Mouse (Mus musculus) Muller cell, postnatal 12 days (primary cell): ENCODE data around the gene Ccdc63.

Experiments
- DNase-seq: peaks from one replicate; pipeline ENCODE4 v3.0.0-alpha.2; 2015; ENCODE audit errors: inconsistent ontology term

The Ccdc63 gene

DNA sequence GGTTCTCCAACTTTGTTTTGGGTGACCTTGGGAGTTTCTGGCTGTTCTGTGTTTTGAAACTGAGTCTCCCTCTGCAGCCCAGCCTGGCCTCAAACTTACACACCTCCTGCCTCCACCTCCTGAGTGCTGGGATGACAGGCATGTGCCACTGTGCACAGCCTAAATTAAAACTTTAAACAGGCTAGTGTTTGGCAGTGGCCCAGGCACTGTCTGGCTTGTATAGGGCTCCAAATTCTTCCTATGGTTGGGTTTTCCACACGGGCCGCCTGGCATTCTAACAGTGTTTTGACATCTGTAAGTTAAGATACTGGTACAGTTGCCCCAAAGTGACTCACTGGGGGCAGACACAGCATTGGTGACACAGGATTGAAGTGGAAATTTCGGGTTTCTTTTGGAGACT lies 54.5 kb downstream of the Ccdc63 start:
- DNase-seq: no peak

GRCm38 (mm10) chr5:122085291-122085690 lies 55.3 kb downstream of the Ccdc63 start:
- DNase-seq: no peak

GRCm38 (mm10) chr5:122084470-122084869 lies 56.2 kb downstream of the Ccdc63 start:
- no peak for DNase-seq

DNA sequence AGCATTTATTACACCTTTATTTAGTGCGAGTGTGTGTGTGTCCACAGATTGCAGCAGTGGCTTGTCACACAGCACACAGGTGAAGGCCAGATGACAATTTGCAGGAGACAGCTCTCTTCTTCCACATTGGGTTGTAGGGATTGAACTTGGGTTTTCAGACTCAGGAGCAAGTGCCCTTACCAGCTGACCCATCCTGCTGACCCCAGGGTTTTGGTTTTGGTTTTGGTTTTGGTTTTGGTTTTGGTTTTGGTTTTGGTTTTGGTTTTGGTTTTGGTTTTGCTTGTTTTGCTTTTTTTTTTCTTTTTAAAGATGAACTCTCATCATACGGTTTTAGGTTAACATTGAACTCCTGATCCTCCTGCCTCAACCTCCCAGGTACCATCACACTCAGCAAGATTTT lies 57.3 kb downstream of the Ccdc63 start:
- no peak for DNase-seq

DNA sequence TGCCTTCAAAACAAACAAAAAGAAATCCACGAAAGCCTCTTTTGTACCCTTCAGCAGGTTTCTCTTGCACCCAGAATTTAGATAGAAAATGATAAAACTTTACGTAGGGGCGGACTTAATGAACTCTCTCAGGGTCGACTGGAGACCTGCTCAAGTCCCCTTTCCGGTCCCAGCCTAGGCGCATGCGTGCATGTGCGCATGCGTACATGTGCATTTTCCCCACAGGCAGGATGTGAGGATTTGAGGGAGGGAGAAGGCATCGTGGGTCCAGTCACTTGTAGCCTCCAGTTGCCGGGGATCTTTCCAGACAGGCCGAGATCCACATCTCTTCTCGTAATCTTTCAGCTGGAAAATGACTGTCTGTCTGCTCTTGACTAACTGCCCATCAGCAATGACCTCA lies 59.2 kb downstream of the Ccdc63 start:
- DNase-seq: no peak

DNA sequence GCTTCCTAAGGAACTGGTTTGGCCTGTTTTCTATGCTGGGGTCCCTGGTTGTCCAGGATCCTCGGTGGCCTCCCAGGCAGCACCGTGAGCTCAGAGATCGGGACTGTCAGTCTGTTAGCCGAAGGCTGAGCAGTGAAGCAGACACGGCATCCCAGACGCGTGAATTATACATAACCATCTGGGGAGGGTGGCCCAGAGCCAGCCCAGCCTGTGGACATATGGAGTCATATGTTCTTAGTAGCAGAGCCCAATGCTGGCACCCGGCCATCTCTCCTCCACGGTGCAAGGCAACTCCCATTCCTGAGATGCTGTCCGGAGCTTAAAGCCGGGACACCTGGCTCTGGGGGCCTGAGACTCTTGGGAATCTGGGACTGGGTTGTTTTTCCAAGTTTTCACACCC lies 59.7 kb downstream of the Ccdc63 start:
- no peak for DNase-seq

DNA sequence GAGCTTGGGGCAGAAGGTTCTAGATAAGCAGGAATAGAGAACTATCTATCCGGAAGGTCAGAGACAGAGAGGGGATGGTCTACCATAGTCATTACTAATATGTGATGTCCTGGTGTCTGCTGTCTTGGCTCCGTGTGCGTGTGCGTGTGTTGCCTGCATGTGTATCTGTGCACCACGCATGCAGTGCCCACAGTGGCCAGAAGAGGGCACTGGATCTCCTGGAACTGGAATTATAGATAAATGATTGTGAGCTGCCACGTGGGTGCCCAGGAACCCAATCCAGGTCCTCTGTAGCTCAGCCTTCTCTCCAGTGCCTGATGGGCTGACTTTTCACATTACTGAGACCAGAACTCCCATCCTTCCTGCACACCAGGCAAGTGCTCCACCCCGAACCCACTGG lies 60.8 kb downstream of the Ccdc63 start:
- DNase-seq: no peak

GRCm38 (mm10) chr5:122077244-122077643 lies 63.4 kb downstream of the Ccdc63 start:
- no peak for DNase-seq

GRCm38 (mm10) chr5:122075736-122076135 lies 64.9 kb downstream of the Ccdc63 start:
- no peak for DNase-seq

GRCm38 (mm10) chr5:122071997-122072396 lies 68.6 kb downstream of the Ccdc63 start:
- no peak for DNase-seq

- no peak for DNase-seq
Observed at GRCm38 (mm10) chr5:122070963-122071800, 69.4 kb downstream of the Ccdc63 start.

DNA sequence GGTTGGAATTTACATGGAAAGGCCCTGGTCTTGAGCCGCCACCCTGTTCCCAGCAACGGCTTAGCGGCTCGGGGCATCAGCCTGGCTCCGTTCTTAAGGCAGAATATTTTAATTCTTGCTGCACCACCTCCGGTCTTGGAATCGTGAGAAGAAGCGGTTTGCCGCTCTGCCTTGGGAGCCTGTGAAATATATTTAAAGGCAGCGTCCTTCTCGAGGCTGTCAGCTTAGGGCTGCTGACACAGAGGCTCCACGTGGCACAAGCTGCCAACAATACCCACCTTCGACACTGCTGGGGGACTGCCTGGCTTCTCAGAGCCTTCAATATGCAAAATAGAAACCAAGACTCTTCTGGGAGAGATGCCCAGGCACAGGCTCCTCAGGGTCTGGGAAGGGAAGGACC lies 72.1 kb downstream of the Ccdc63 start:
- DNase-seq: no peak

DNA sequence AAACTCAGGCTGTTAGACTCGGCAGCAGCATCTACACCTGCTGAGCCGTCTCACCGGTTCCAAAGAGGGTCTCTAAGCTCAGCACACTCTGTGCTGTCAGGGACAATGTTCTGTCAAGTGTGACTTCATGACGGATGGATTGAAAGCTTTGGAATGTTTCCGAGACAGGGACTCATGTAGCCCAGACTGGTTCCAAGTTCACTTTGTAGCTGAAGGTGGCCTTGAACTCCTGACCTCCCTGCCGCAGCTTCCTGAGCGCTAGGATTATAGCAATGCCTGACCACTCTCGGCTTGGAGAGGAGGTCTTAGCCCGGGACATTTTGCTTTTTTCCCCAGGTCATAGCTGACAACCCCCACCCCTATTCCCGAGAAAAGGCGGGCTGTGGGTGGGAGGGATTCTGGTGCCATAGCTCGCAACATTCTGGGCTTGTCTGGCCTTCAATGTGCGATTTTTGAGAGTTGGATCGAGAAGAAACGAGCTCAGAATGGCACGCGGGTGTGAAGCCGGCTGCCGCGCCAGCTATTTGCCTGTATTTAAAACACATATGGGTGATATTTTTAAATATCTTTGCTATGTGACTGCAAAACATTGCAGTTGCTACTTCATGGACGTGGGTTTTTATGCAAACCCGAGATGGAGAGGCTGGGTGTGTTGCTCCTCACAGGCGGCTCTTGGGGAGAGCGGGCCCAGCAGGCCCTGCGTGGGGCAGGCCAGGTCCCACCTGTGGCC lies 77.3 kb downstream of the Ccdc63 start:
- DNase-seq: no peak

- DNase-seq: no peak
Observed at GRCm38 (mm10) chr5:122062479-122062878, 78.1 kb downstream of the Ccdc63 start.

DNA sequence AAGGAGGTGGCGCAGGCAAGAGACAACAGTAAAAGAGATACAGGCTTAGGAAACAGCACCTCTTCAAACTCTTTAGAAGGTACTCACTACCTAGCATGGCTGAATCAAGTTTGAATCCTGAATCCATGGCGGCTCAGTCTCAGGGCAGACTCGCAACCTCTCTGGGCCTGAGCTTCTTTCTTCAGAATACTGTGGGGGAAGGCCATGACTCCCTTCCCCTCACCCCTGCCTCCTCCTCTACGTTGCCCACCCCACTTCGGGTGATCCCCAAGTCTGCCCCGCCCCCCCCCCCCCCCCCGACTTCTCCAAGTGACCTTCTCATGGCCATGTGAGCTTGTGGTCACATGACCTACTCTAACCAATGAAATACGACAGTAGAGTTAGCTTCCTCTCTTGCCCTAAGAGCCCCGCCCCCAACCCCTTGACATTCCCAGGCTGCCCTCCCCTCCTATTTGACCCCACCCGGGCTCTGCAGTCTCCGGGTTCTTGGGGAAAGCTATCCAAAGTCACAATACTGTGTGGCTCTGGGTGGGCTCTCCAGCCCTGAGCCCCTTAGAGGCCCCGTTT lies 79.8 kb downstream of the Ccdc63 start:
- no peak for DNase-seq

DNA sequence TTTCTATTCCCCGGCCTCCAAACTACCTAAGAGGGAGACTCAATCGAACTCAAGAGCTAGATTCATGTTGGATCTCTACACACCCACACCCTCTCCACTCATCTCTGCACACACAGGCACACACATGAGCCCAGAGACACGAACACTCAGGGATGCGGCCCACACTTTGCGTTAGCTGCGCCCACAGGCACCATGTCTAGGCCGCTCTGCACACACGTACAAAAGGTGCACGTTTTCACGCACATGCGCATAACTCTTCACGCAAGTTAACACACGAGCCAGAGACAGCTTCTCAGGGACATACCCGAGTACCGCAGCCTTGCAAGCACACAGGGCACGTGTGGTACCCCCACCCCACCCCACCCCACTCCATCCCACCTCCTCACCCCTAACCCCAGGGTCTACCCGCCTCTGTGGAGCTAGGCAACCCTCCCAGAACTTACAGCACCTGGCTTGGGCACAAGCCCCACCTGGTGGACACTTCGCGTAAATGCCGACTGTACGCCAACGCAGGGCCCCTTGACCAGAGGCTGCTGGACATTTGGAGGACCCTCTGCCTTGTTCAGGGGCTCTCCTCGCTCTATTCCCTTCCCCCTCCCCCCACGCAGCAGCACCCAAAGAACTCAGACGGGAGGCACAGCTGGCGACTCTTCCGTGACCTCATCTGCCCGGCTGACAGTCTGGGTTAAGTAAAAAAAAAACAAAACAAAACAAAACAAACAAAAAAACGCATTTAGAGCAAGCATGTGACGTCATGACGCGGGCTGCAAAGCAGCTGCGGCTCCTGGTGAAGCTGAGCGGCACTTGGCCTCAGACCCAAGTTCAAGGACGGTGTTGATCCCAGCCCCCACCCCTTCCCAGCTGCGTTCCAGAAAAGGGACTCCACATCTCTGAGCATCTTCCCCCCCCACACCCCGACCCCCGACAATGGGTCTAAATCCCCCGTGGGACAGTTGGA lies 81.3 kb downstream of the Ccdc63 start:
- peak; percentile 60 for DNase-seq
